Mouse (Mus musculus): Measurements from ENCODE around the gene Schip1.

- no peak for TF ChIP-seq POLR2A (IDR thresholded peaks at IDR 0.05; ENCODE audit: control insufficient read depth, low read depth, low read length)
- no peak for TF ChIP-seq CTCF (IDR thresholded peaks at IDR 0.05; ENCODE audit: control insufficient read depth, insufficient read depth, insufficient replicate concordance, low read depth, low read length)
These were observed 329.0 kb downstream of the Schip1 start for GRCm38 (mm10) chr3:68393578-68393977.

Data from testis, adult 2 months (tissue).